Mouse (Mus musculus) lung, adult 2 months (tissue): ENCODE results near the gene Ewsr1.

Experiments
- CTCF ChIP-seq: fragments of 200-500 bp; IDR thresholded peaks from 2 replicates; pipeline ENCODE4 v1.5.1; 2011; ENCODE audit warnings: mild to moderate bottlenecking, low read length, control low read depth; ENCODE audit not compliant: insufficient read depth
- POLR2A ChIP-seq: fragments of 200-500 bp; IDR thresholded peaks from 2 replicates; pipeline ENCODE4 v1.6.1; 2011; ENCODE audit warnings: low read depth, mild to moderate bottlenecking, control low read depth, low read length, borderline replicate concordance; ENCODE audit errors: extremely low read depth

- no peak for TF ChIP-seq CTCF
- TF ChIP-seq POLR2A, result peak; percentile 21; the same call in 1 of the 2 replicates
Observed at GRCm38 (mm10) chr11:5141252-5141651, 42.2 kb upstream of the Ewsr1 start.
